Mouse (Mus musculus) stomach, postnatal 0 days (tissue): ENCODE data around the gene Gna11. TPM values are rescaled to one million over a fixed set of nuclear protein-coding genes. Genes with fewer than 3 reads are reported as not detected.

Experiments
- ATAC-seq: fragments of 200-750 bp; cut with Nextera tagmentation; 2 replicates; pipeline ENCODE4 v1.8.0; 2017; ENCODE audit not compliant: low FRiP score, low TSS enrichment
- DNase-seq: peaks from one replicate; pipeline ENCODE4 v3.0.0-alpha.2; 2016; ENCODE audit warnings: low spot score
- H3K27ac ChIP-seq: fragments of 300-500 bp; sonication (generic); replicated peaks from 2 replicates; pipeline ENCODE4 v1.5.1; 2014; ENCODE audit warnings: mild to moderate bottlenecking, control low read depth
- H3K27me3 ChIP-seq: fragments of 300-500 bp; sonication (generic); 2 replicates; pipeline ENCODE4 v1.6.1; 2014; ENCODE audit warnings: low read length; ENCODE audit not compliant: control insufficient read depth, insufficient read depth
- H3K36me3 ChIP-seq: fragments of 300-500 bp; sonication (generic); 2 replicates; pipeline ENCODE4 v1.6.1; 2014; ENCODE audit warnings: low read length, mixed read lengths; ENCODE audit not compliant: control insufficient read depth, insufficient read depth
- H3K4me1 ChIP-seq: fragments of 300-500 bp; sonication (generic); replicated peaks from 2 replicates; pipeline ENCODE4 v1.6.1; 2014; ENCODE audit warnings: antibody characterized with exemption; ENCODE audit not compliant: control insufficient read depth, insufficient read depth
- H3K4me2 ChIP-seq: fragments of 300-500 bp; sonication (generic); replicated peaks from 2 replicates; pipeline ENCODE4 v1.6.1; 2014; ENCODE audit warnings: low read depth, mild to moderate bottlenecking, control low read depth, moderate library complexity
- H3K4me3 ChIP-seq: fragments of 300-500 bp; sonication (generic); 2 replicates; pipeline ENCODE4 v1.5.1; 2014; ENCODE audit warnings: low read depth, low read length, control low read depth
- H3K9ac ChIP-seq: fragments of 300-500 bp; sonication (generic); 2 replicates; pipeline ENCODE4 v1.6.1; 2014; ENCODE audit warnings: mild to moderate bottlenecking, low read length, control low read depth, mixed read lengths
- H3K9me3 ChIP-seq: fragments of 300-500 bp; sonication (generic); 2 replicates; pipeline ENCODE4 v1.6.1; 2016; ENCODE audit warnings: low read length; ENCODE audit not compliant: control insufficient read depth
- CTCF ChIP-seq: IDR thresholded peaks from 2 replicates; pipeline ENCODE4 v1.5.1; 2016; ENCODE audit warnings: antibody characterized with exemption, low read depth, mild to moderate bottlenecking, moderate library complexity
- EP300 ChIP-seq: optimal IDR thresholded peaks from 2 replicates; pipeline ENCODE3; 2016; ENCODE audit warnings: antibody characterized with exemption
- WGBS: fragments of 180-500 bp; shearing (Covaris S2); extraction: QIAGEN DNeasy Blood & Tissue Kit; methylation state at CpG from one replicate; pipeline ENCODE4 v1.1.7; 2014; 5-methylcytosine and 5-hydroxymethylcytosine counted together
- polyA plus RNA-seq: library from polyadenylated mRNA; unstranded; fragments of >200 nt; fragmentation: Nextera tagmentation; extraction: Ambion mirVana; gene quantifications from 2 replicates; pipeline ENCODE4 v1.2.1, GENCODE M21; 2015

Gene Gna11
- polyA plus RNA-seq, 1 experiment from 2014 or later, result 62.5 TPM

GRCm38 (mm10) chr10:81548944-81549343, 4.0 kb upstream of the Gna11 start:
- H3K27ac ChIP-seq, result no peak overlapping the region
- no peak overlapping the region for H3K4me2 ChIP-seq
- no peak overlapping the region for H3K9ac ChIP-seq
- TF ChIP-seq EP300, result no peak
- no peak for TF ChIP-seq CTCF
- H3K36me3 ChIP-seq, result no peaks in the 10 kb centered on the region
- H3K9me3 ChIP-seq, result no peaks in the 10 kb centered on the region
- no peaks in the 10 kb centered on the region for H3K27me3 ChIP-seq
- ATAC-seq (no peak), DNase-seq (no peak)
- 57% methylated on average over 5 of the region's 5 CpGs for WGBS
- no peak overlapping the region for H3K4me3 ChIP-seq
- H3K4me1 ChIP-seq, result no peaks in the 10 kb centered on the region; the same call in 1 of the 2 replicates

GRCm38 (mm10) chr10:81546788-81547571, 2.0 kb upstream of the Gna11 start:
- Histone ChIP-seq H3K27me3 (no peaks in the 10 kb centered on the region), H3K36me3 (no peaks in the 10 kb centered on the region), H3K4me1 (peaks cover 2% of the 10 kb centered on the region; the same call in 1 of the 2 replicates), H3K9me3 (no peaks in the 10 kb centered on the region), H3K9ac (no peak overlapping the region), H3K4me2 (no peak overlapping the region), H3K4me3 (no peak overlapping the region), H3K27ac (peak overlapping the region; percentile 65; the same call in 1 of the 2 replicates)
- ATAC-seq (no peak), DNase-seq (no peak)
- 83% methylated on average over 13 of the region's 13 CpGs for WGBS
- TF ChIP-seq EP300, result no peak
- TF ChIP-seq CTCF, result no peak

- no peaks in the 10 kb centered on the region for H3K27me3 ChIP-seq
- no peaks in the 10 kb centered on the region for H3K36me3 ChIP-seq
- no peak overlapping the region for H3K4me3 ChIP-seq
- no peaks in the 10 kb centered on the region for H3K9me3 ChIP-seq
- H3K27ac ChIP-seq, result peak overlapping the region; percentile 65
- TF ChIP-seq CTCF, result no peak
- no peak for TF ChIP-seq EP300
- DNase-seq (peak; percentile 77), ATAC-seq (peak; percentile 26)
- H3K4me2 ChIP-seq, result no peak overlapping the region
- 64% methylated on average over 5 of the region's 5 CpGs for WGBS
- H3K9ac ChIP-seq, result no peak overlapping the region
- H3K4me1 ChIP-seq, result peaks cover 2% of the 10 kb centered on the region; the same call in 1 of the 2 replicates
These were observed 1.3 kb upstream of the Gna11 start for GRCm38 (mm10) chr10:81546332-81546731.

- Histone ChIP-seq H3K4me1 (peaks cover 2% of the 10 kb centered on the region; the same call in 1 of the 2 replicates), H3K27me3 (no peaks in the 10 kb centered on the region), H3K9ac (peak overlapping the region; percentile 88), H3K36me3 (no peaks in the 10 kb centered on the region), H3K9me3 (no peaks in the 10 kb centered on the region), H3K4me3 (peak overlapping the region; percentile 90), H3K27ac (peak overlapping the region; percentile 75), H3K4me2 (peak overlapping the region; percentile 98)
- DNase-seq (peak; percentile 38), ATAC-seq (no peak; the same call in 1 of the 2 replicates)
- under 1% methylated on average over 80 of the region's 93 CpGs for WGBS
- TF ChIP-seq CTCF, result no peak
- no peak for TF ChIP-seq EP300
These were observed 462 bp downstream of the Gna11 start for GRCm38 (mm10) chr10:81544296-81545160.

DNA sequence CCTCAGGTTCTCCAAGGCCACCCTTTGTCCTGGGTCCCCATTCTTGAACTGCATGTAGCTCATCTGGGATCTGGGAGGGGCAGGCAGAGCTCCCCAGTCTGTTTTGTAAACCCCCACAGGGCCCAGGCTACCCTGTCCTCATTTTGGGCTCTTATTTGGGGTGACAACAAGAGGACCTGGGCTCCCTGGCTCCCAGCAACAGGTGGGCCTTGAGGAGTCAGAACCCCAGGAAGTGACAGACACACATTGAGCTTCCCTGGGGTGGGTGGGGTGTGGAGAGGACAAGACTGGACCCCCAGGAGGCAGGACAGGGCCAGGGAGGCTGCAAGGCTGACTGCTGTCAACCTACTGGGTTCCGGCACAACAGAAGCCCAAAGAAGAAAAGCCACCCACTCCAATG, 1.4 kb downstream of the Gna11 start:
- peak overlapping the region; percentile 75; the same call in 1 of the 2 replicates for H3K27ac ChIP-seq
- DNase-seq (no peak), ATAC-seq (no peak)
- 61% methylated on average over 1 of the region's 1 CpGs for WGBS
- no peaks in the 10 kb centered on the region for H3K36me3 ChIP-seq
- peaks cover 2% of the 10 kb centered on the region; the same call in 1 of the 2 replicates for H3K4me1 ChIP-seq
- peak overlapping the region; percentile 90 for H3K4me3 ChIP-seq
- TF ChIP-seq EP300 (no peak), CTCF (no peak)
- peak overlapping the region; percentile 88 for H3K9ac ChIP-seq
- peak overlapping the region; percentile 98 for H3K4me2 ChIP-seq
- H3K27me3 ChIP-seq, result no peaks in the 10 kb centered on the region
- no peaks in the 10 kb centered on the region for H3K9me3 ChIP-seq
